Mouse (Mus musculus): Measurements from ENCODE around the gene C2cd4a. TPM values are rescaled to one million over a fixed set of nuclear protein-coding genes. Genes with fewer than 3 reads are reported as not detected.

Gene C2cd4a
- polyA plus RNA-seq, 1 experiment = 0.13 TPM

- H3K36me3 ChIP-seq (ENCODE audit: control insufficient read depth, insufficient read depth, low read length) = no peaks in the 10 kb centered on the region
- no peak overlapping the region for H3K27ac ChIP-seq (ENCODE audit: insufficient read depth, low read length)
- DNase-seq (ENCODE audit: low read depth in 1 of 2, low spot score in 2 of 2) = no peak
- H3K4me3 ChIP-seq (ENCODE audit: extremely low read depth, insufficient read depth, insufficient read length) = no peak overlapping the region
- no peaks in the 10 kb centered on the region; the same call in 1 of the 2 replicates for H3K27me3 ChIP-seq (ENCODE audit: control insufficient read depth, insufficient read depth, low read length)
- no peak for TF ChIP-seq POLR2A (IDR thresholded peaks at IDR 0.05; ENCODE audit: low read depth, low read length)
- no peak for TF ChIP-seq CTCF (IDR thresholded peaks at IDR 0.05; ENCODE audit: extremely low read depth, insufficient read depth, insufficient read length, insufficient replicate concordance)
- H3K4me1 ChIP-seq (ENCODE audit: control insufficient read depth, insufficient read depth, insufficient read length) = peaks cover 5% of the 10 kb centered on the region; the same call in 1 of the 2 replicates
- 90% methylated on average over 12 of the region's 12 CpGs for WGBS
Observed at GRCm38 (mm10) chr9:67849397-67849796, 17.3 kb upstream of the C2cd4a start.

- WGBS = 94% methylated on average over 3 of the region's 3 CpGs
Observed at GRCm38 (mm10) chr9:67847606-67848005, 15.5 kb upstream of the C2cd4a start.

GRCm38 (mm10) chr9:67846089-67846488 is 14.0 kb upstream of the C2cd4a start:
- H3K27ac ChIP-seq (ENCODE audit: insufficient read depth, low read length) = no peak overlapping the region
- no peak for DNase-seq (ENCODE audit: low read depth in 1 of 2, low spot score in 2 of 2)
- no peak for TF ChIP-seq POLR2A (IDR thresholded peaks at IDR 0.05; ENCODE audit: low read depth, low read length)
- TF ChIP-seq CTCF (IDR thresholded peaks at IDR 0.05; ENCODE audit: extremely low read depth, insufficient read depth, insufficient read length, insufficient replicate concordance) = no peak
- no peaks in the 10 kb centered on the region; the same call in 1 of the 2 replicates for H3K27me3 ChIP-seq (ENCODE audit: control insufficient read depth, insufficient read depth, low read length)
- no peak overlapping the region for H3K4me3 ChIP-seq (ENCODE audit: extremely low read depth, insufficient read depth, insufficient read length)
- H3K4me1 ChIP-seq (ENCODE audit: control insufficient read depth, insufficient read depth, insufficient read length) = peaks cover 5% of the 10 kb centered on the region; the same call in 1 of the 2 replicates
- WGBS = 89% methylated on average over 2 of the region's 2 CpGs
- no peaks in the 10 kb centered on the region for H3K36me3 ChIP-seq (ENCODE audit: control insufficient read depth, insufficient read depth, low read length)

More at GRCm38 (mm10) chr9:67847606-67848005, 15.5 kb upstream of the C2cd4a start:
- no peak for TF ChIP-seq POLR2A (IDR thresholded peaks at IDR 0.05; ENCODE audit: low read depth, low read length)
- no peak for TF ChIP-seq CTCF (IDR thresholded peaks at IDR 0.05; ENCODE audit: extremely low read depth, insufficient read depth, insufficient read length, insufficient replicate concordance)
- H3K27ac ChIP-seq (ENCODE audit: insufficient read depth, low read length) = no peak overlapping the region
- no peak overlapping the region for H3K4me3 ChIP-seq (ENCODE audit: extremely low read depth, insufficient read depth, insufficient read length)
- H3K4me1 ChIP-seq (ENCODE audit: control insufficient read depth, insufficient read depth, insufficient read length) = peaks cover 5% of the 10 kb centered on the region; the same call in 1 of the 2 replicates
- H3K36me3 ChIP-seq (ENCODE audit: control insufficient read depth, insufficient read depth, low read length) = no peaks in the 10 kb centered on the region
- DNase-seq (ENCODE audit: low read depth in 1 of 2, low spot score in 2 of 2) = no peak
- H3K27me3 ChIP-seq (ENCODE audit: control insufficient read depth, insufficient read depth, low read length) = no peaks in the 10 kb centered on the region; the same call in 1 of the 2 replicates

GRCm38 (mm10) chr9:67845648-67846047 is 13.5 kb upstream of the C2cd4a start:
- 20% methylated on average over 5 of the region's 5 CpGs for WGBS
- no peak overlapping the region for H3K27ac ChIP-seq (ENCODE audit: insufficient read depth, low read length)
- TF ChIP-seq POLR2A (IDR thresholded peaks at IDR 0.05; ENCODE audit: low read depth, low read length) (no peak), CTCF (IDR thresholded peaks at IDR 0.05; ENCODE audit: extremely low read depth, insufficient read depth, insufficient read length, insufficient replicate concordance) (no peak)
- no peak overlapping the region for H3K4me3 ChIP-seq (ENCODE audit: extremely low read depth, insufficient read depth, insufficient read length)
- DNase-seq (ENCODE audit: low read depth in 1 of 2, low spot score in 2 of 2) = no peak
- H3K4me1 ChIP-seq (ENCODE audit: control insufficient read depth, insufficient read depth, insufficient read length) = peaks cover 5% of the 10 kb centered on the region; the same call in 1 of the 2 replicates
- no peaks in the 10 kb centered on the region for H3K36me3 ChIP-seq (ENCODE audit: control insufficient read depth, insufficient read depth, low read length)
- no peaks in the 10 kb centered on the region; the same call in 1 of the 2 replicates for H3K27me3 ChIP-seq (ENCODE audit: control insufficient read depth, insufficient read depth, low read length)

GRCm38 (mm10) chr9:67845012-67845411 is 12.9 kb upstream of the C2cd4a start:
- DNase-seq (ENCODE audit: low read depth in 1 of 2, low spot score in 2 of 2) = no peak
- no peak for TF ChIP-seq POLR2A (IDR thresholded peaks at IDR 0.05; ENCODE audit: low read depth, low read length)
- no peak for TF ChIP-seq CTCF (IDR thresholded peaks at IDR 0.05; ENCODE audit: extremely low read depth, insufficient read depth, insufficient read length, insufficient replicate concordance)
- Histone ChIP-seq H3K27me3 (ENCODE audit: control insufficient read depth, insufficient read depth, low read length) (no peaks in the 10 kb centered on the region; the same call in 1 of the 2 replicates), H3K36me3 (ENCODE audit: control insufficient read depth, insufficient read depth, low read length) (no peaks in the 10 kb centered on the region), H3K4me1 (ENCODE audit: control insufficient read depth, insufficient read depth, insufficient read length) (peaks cover 5% of the 10 kb centered on the region; the same call in 1 of the 2 replicates), H3K4me3 (ENCODE audit: extremely low read depth, insufficient read depth, insufficient read length) (no peak overlapping the region), H3K27ac (ENCODE audit: insufficient read depth, low read length) (no peak overlapping the region)
- WGBS = 72% methylated on average over 4 of the region's 4 CpGs

GRCm38 (mm10) chr9:67842797-67843196 is 10.7 kb upstream of the C2cd4a start:
- TF ChIP-seq POLR2A (IDR thresholded peaks at IDR 0.05; ENCODE audit: low read depth, low read length) = no peak
- TF ChIP-seq CTCF (IDR thresholded peaks at IDR 0.05; ENCODE audit: extremely low read depth, insufficient read depth, insufficient read length, insufficient replicate concordance) = no peak
- Histone ChIP-seq H3K36me3 (ENCODE audit: control insufficient read depth, insufficient read depth, low read length) (no peaks in the 10 kb centered on the region), H3K27ac (ENCODE audit: insufficient read depth, low read length) (no peak overlapping the region), H3K27me3 (ENCODE audit: control insufficient read depth, insufficient read depth, low read length) (no peaks in the 10 kb centered on the region), H3K4me1 (ENCODE audit: control insufficient read depth, insufficient read depth, insufficient read length) (peaks cover 5% of the 10 kb centered on the region; the same call in 1 of the 2 replicates), H3K4me3 (ENCODE audit: extremely low read depth, insufficient read depth, insufficient read length) (no peak overlapping the region)
- 56% methylated on average over 5 of the region's 5 CpGs for WGBS
- no peak for DNase-seq (ENCODE audit: low read depth in 1 of 2, low spot score in 2 of 2)
